Mouse (Mus musculus) 3T3-L1 (cell line): ENCODE data around the gene Serpina3g.

Source experiments
- DNase-seq: peaks from one replicate; pipeline ENCODE4 v3.0.0-alpha.2; 2015; ENCODE audit warnings: low read depth, low spot score

Serpina3g gene

GRCm38 (mm10) chr12:104279056-104279435 is 43.0 kb downstream of the Serpina3g start:
- no peak for DNase-seq

- no peak for DNase-seq
Measured at GRCm38 (mm10) chr12:104283380-104283779, 47.3 kb downstream of the Serpina3g start.

GRCm38 (mm10) chr12:104288336-104288735 is 52.3 kb downstream of the Serpina3g start:
- DNase-seq, result no peak

DNA sequence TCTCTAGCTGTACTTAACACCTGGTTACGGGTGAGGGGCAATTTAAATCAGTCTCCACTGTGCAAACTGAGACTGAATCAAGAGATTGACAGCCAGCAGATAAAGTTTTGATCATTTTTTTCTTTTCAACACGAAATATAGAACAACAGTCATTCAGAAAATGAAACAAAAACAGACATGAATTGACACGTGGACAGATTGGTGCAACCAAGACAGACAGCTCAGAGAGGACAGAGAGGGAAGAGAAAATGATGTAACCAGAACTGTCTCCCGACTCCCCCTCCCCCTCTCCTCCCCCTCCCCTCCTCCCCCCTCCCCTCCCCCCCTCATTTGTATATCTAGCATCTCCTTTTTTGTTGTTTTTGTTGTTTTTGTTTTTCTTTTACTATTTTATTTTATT is 53.8 kb downstream of the Serpina3g start:
- DNase-seq, result no peak
